Mouse (Mus musculus) thymus, adult 2 months (tissue): ENCODE data around the gene B4galnt4. TPM values are rescaled to one million over a fixed set of nuclear protein-coding genes. Genes with fewer than 3 reads are reported as not detected.

Experiments used
- DNase-seq: peaks from one replicate; pipeline ENCODE4 v3.0.0; 2021
- H3K27ac ChIP-seq: fragments of 200-500 bp; 2 replicates; pipeline ENCODE4 v1.5.1; 2012; ENCODE audit warnings: low read length, control low read depth; ENCODE audit not compliant: control insufficient read depth, insufficient read depth
- H3K27me3 ChIP-seq: fragments of 200-500 bp; 2 replicates; pipeline ENCODE4 v1.6.1; 2012; ENCODE audit warnings: mild to moderate bottlenecking, low read length, moderate library complexity, mixed read lengths; ENCODE audit not compliant: control insufficient read depth, insufficient read depth
- H3K36me3 ChIP-seq: fragments of 200-500 bp; 2 replicates; pipeline ENCODE4 v1.6.1; 2012; ENCODE audit warnings: mild to moderate bottlenecking, low read length, moderate library complexity; ENCODE audit not compliant: control insufficient read depth, insufficient read depth
- H3K4me1 ChIP-seq: fragments of 200-500 bp; replicated peaks from 2 replicates; pipeline ENCODE4 v1.6.1; 2012; ENCODE audit warnings: low read length; ENCODE audit not compliant: control insufficient read depth, insufficient read depth
- H3K4me3 ChIP-seq: fragments of 200-500 bp; 2 replicates; pipeline ENCODE4 v1.5.1; 2012; ENCODE audit warnings: mild to moderate bottlenecking, low read length, control low read depth, moderate library complexity; ENCODE audit not compliant: control insufficient read depth, insufficient read depth
- CTCF ChIP-seq: fragments of 200-500 bp; IDR thresholded peaks from 2 replicates; pipeline ENCODE4 v1.5.1; 2012; ENCODE audit warnings: mild to moderate bottlenecking, control low read depth, low read length, moderate library complexity, borderline replicate concordance; ENCODE audit not compliant: control insufficient read depth, poor library complexity, insufficient read depth; ENCODE audit errors: extremely low read depth
- POLR2A ChIP-seq: fragments of 200-500 bp; IDR thresholded peaks from 2 replicates; pipeline ENCODE4 v1.6.1; 2012; ENCODE audit warnings: mild to moderate bottlenecking, low read length, control low read depth, moderate library complexity; ENCODE audit not compliant: control insufficient read depth, poor library complexity, insufficient read depth; ENCODE audit errors: extremely low read depth
- WGBS: fragments of 180-500 bp; shearing (Covaris S2); methylation state at CpG from one replicate; pipeline ENCODE4 v1.1.7; 2018; 5-methylcytosine and 5-hydroxymethylcytosine counted together
- polyA plus RNA-seq: library from polyadenylated mRNA; depleted of rRNA; stranded (reverse); fragments of >200 nt; gene quantifications from 2 replicates; pipeline ENCODE4 v1.2.3, GENCODE M21; 2012

Gene B4galnt4
- polyA plus RNA-seq, 1 experiment: 1.4 TPM

DNA sequence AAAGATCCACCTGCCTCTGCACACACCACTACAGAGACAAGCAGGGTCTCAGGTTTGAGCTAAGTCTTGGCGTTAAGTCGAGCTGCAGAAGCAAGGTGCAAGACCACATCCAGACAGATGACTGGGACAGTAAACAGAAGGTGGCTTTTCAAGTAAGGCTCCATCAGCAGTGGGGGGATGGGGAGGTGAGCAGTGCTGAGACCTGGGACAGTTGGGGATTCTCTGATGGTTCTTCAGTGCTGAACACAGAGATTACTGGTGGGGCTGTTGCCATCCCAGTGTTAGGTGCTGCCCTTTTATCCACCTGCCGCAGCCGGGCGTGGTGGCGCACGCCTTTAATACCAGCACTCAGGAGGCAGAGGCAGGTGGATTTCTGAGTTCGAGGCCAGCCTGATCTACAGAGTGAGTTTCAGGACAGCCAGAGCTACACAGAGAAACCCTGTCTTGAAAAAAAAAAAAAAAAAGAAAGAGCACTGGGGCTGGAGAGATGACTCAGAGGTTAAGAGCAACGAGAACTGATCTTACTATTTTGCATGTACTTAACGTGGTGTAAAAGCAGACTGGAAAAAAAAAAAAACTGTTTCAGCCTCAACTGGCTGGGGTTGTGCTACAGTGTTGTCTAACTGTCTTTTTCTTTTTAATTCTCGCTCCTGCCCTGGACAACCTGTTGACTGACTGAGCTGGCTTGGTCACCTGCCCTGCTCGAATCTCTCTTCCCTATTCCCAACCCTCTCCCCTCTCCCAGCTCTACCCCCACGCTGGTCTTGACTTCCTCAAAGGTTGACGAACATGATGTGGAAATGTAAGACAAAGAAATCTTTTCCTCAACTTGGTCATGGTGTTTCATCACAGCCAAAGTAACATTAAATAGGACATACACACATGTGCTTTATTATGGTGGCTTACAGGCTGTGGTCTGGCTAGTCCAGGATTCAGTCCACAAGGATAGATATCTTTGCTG, 39.1 kb upstream of the B4galnt4 start:
- no peaks in the 10 kb centered on the region for H3K36me3 ChIP-seq
- DNase-seq: no peak
- no peak overlapping the region for H3K27ac ChIP-seq
- WGBS: 78% methylated on average over 14 of the region's 14 CpGs
- no peaks in the 10 kb centered on the region for H3K4me1 ChIP-seq
- H3K4me3 ChIP-seq: no peak overlapping the region
- H3K27me3 ChIP-seq: no peaks in the 10 kb centered on the region
- TF ChIP-seq CTCF (no peak), POLR2A (no peak)

- Histone ChIP-seq H3K36me3 (no peaks in the 10 kb centered on the region), H3K27me3 (no peaks in the 10 kb centered on the region), H3K4me1 (no peaks in the 10 kb centered on the region), H3K27ac (no peak overlapping the region), H3K4me3 (no peak overlapping the region)
- no peak for DNase-seq
- TF ChIP-seq CTCF (no peak), POLR2A (no peak)
- WGBS: 60% methylated on average over 6 of the region's 6 CpGs
These were observed 35.8 kb upstream of the B4galnt4 start for GRCm38 (mm10) chr7:141024865-141025838.

- no peak overlapping the region for H3K27ac ChIP-seq
- WGBS: 91% methylated on average over 6 of the region's 6 CpGs
- H3K4me1 ChIP-seq: no peaks in the 10 kb centered on the region
- no peak for TF ChIP-seq CTCF
- no peak for TF ChIP-seq POLR2A
- no peak for DNase-seq
- no peaks in the 10 kb centered on the region for H3K27me3 ChIP-seq
- no peaks in the 10 kb centered on the region for H3K36me3 ChIP-seq
- no peak overlapping the region for H3K4me3 ChIP-seq
These were observed 34.7 kb upstream of the B4galnt4 start for GRCm38 (mm10) chr7:141026097-141026739.

- no peaks in the 10 kb centered on the region for H3K27me3 ChIP-seq
- TF ChIP-seq POLR2A (no peak), CTCF (no peak)
- H3K36me3 ChIP-seq: no peaks in the 10 kb centered on the region
- DNase-seq: no peak
- H3K4me1 ChIP-seq: no peaks in the 10 kb centered on the region
- H3K4me3 ChIP-seq: no peak overlapping the region
- WGBS: 91% methylated on average over 5 of the region's 5 CpGs
- H3K27ac ChIP-seq: no peak overlapping the region
These were observed 34.2 kb upstream of the B4galnt4 start for GRCm38 (mm10) chr7:141026740-141027098.

DNA sequence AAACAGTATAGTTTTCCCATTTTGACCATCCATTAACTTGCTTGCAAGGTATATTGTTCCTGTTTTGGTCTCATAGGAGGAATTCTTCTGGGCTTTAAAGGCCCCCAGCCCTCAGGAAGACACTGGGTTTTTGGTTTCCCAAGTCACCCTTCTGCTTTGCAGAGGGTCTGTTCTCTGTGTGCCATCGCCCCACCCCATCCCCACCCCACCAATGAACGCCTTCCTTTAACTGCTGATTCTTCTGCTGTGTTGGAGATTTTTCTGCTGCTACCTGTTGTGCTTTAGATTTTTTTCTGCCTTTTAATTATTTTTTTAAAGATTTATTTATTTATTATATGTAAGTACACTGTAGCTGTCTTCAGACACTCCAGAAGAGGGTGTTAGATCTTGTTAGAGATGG, 32.1 kb upstream of the B4galnt4 start, which contains the start of gene Gm17387:
Gene Gm17387, plus strand, starts transcription at position 301 of the 400 bp plus-strand sequence.
- Histone ChIP-seq H3K27me3 (no peaks in the 10 kb centered on the region), H3K27ac (no peak within 1 kb of the TSS), H3K36me3 (no peaks in the 10 kb centered on the region), H3K4me3 (no peak within 1 kb of the TSS), H3K4me1 (no peaks in the 10 kb centered on the region)
- no peak for DNase-seq
- TF ChIP-seq CTCF (no peak), POLR2A (no peak)
- WGBS: 98% methylated on average over 2 of the region's 2 CpGs

DNA sequence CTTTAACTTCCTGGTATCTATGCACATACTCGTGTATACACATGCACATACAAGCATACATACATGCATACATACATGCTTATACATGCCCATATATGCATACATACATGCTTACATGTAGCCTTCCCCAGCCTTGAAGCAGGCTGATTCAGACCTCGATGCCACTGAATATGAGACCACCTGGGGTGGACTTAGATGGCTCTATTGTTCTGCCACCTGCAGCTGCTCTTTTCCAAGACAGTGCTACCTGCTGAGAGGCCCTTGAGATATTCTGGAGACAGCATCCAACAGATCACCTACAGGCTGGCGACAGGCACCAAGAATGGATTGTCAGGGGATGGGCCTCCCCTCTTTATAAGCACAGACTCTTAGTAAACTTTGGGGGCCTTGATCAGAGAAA, 30.5 kb upstream of the B4galnt4 start:
- Histone ChIP-seq H3K36me3 (no peaks in the 10 kb centered on the region), H3K27ac (no peak overlapping the region), H3K4me3 (no peak overlapping the region), H3K4me1 (no peaks in the 10 kb centered on the region), H3K27me3 (no peaks in the 10 kb centered on the region)
- 77% methylated on average over 3 of the region's 3 CpGs for WGBS
- no peak for DNase-seq
- TF ChIP-seq POLR2A (no peak), CTCF (no peak)
